Mouse (Mus musculus): Measurements from ENCODE around the gene Smap2.

DNA sequence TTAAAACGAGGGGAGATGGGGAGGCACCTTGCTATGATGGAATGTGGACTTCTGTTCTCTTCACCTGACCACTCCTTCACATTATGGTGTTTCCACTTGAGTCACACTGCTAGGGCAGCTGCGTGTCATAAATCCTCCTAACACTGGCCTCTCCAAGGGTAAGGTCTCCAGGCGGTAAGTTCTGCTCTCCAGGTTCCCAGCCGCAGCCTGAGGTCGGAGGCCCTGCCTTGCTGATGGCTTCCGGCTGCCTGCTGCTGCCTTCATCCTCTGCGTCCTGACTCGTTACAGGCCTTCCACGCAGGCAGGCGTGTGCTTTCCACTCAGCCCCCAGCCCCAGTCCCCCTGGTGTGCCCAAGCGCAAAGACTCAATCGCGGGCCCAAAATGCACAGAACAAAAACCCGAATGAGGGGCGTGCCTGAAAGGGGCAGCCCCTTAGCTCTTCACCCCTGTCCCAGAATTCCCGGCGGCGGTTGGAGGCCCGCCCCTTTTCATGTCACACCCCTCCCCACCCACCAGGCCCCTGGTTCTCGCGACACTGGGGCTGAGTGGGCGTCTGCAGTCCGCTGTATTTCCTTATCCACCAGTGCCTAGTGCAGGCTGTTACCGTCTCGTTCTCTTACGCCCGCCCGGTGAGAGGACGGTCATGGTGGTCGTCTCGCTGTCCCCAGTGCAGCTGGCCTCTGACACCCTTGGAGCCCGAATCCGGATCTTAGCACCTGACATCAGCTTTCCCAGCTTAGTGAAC lies 92.3 kb downstream of the Smap2 start, which contains the start of gene Exo5:
- TF ChIP-seq CTCF (IDR thresholded peaks at IDR 0.05; ENCODE audit: extremely low read depth, insufficient read length, insufficient replicate concordance, low read depth, low read length) (no peak), POLR2A (IDR thresholded peaks at IDR 0.05; ENCODE audit: low read depth, low read length) (peak; percentile 83)

All from small intestine, adult 2 months (tissue).